Mouse (Mus musculus) embryonic facial prominence, embryonic 11.5 days (tissue): ENCODE measurements around the gene Dyrk2. TPM values are rescaled to one million over a fixed set of nuclear protein-coding genes. Genes with fewer than 3 reads are reported as not detected.

Experiments used
- ATAC-seq: fragments of 200-750 bp; cut with Nextera tagmentation; replicated peaks from 2 replicates; pipeline ENCODE4 v1.8.0; 2017; ENCODE audit warnings: low read depth; ENCODE audit not compliant: insufficient number of reproducible peaks, low FRiP score, low TSS enrichment
- DNase-seq: peaks from one replicate; pipeline ENCODE4 v3.0.0-alpha.2; 2015; ENCODE audit warnings: low spot score
- H3K27ac ChIP-seq: fragments of 300-500 bp; sonication (generic); replicated peaks from 2 replicates; pipeline ENCODE4 v1.5.1; 2014; ENCODE audit warnings: mild to moderate bottlenecking, low read depth, low read length, control low read depth
- H3K27me3 ChIP-seq: fragments of 300-500 bp; sonication (generic); 2 replicates; pipeline ENCODE4 v1.6.1; 2014; ENCODE audit warnings: mild to moderate bottlenecking, low read length, moderate library complexity, mixed read lengths; ENCODE audit not compliant: control insufficient read depth, insufficient read depth
- H3K36me3 ChIP-seq: fragments of 300-500 bp; sonication (generic); replicated peaks from 2 replicates; pipeline ENCODE4 v1.6.1; 2014; ENCODE audit warnings: low read depth, mild to moderate bottlenecking, low read length, moderate library complexity, mixed read lengths; ENCODE audit not compliant: control insufficient read depth, insufficient read depth
- H3K4me1 ChIP-seq: fragments of 300-500 bp; sonication (generic); 2 replicates; pipeline ENCODE4 v1.6.1; 2014; ENCODE audit warnings: low read length, mixed read lengths; ENCODE audit not compliant: control insufficient read depth, insufficient read depth
- H3K4me2 ChIP-seq: fragments of 300-500 bp; sonication (generic); 2 replicates; pipeline ENCODE4 v1.6.1; 2014; ENCODE audit warnings: low read depth, mild to moderate bottlenecking, control low read depth, low read length, moderate library complexity
- H3K4me3 ChIP-seq: fragments of 300-500 bp; sonication (generic); 2 replicates; pipeline ENCODE4 v1.5.1; 2014; ENCODE audit warnings: low read depth, low read length, control low read depth
- H3K9ac ChIP-seq: fragments of 300-500 bp; sonication (generic); replicated peaks from 2 replicates; pipeline ENCODE4 v1.6.1; 2014; ENCODE audit warnings: mild to moderate bottlenecking, control low read depth, low read length
- H3K9me3 ChIP-seq: fragments of 300-500 bp; sonication (generic); replicated peaks from 2 replicates; pipeline ENCODE4 v1.6.1; 2016; ENCODE audit warnings: mild to moderate bottlenecking, low read length, inconsistent platforms, mixed read lengths; ENCODE audit not compliant: control insufficient read depth
- WGBS: fragments of 180-500 bp; shearing (Covaris S2); extraction: QIAGEN DNeasy Blood & Tissue Kit; methylation state at CpG from one replicate; pipeline ENCODE4 v1.1.7; 2014; 5-methylcytosine and 5-hydroxymethylcytosine counted together
- polyA plus RNA-seq: library from polyadenylated mRNA; unstranded; fragments of >200 nt; fragmentation: Nextera tagmentation; extraction: Ambion mirVana; gene quantifications from 2 replicates; pipeline ENCODE4 v1.2.1, GENCODE M21; 2014

Gene Dyrk2
- polyA plus RNA-seq, 1 experiment from 2014 or later = 12.1 TPM

DNA sequence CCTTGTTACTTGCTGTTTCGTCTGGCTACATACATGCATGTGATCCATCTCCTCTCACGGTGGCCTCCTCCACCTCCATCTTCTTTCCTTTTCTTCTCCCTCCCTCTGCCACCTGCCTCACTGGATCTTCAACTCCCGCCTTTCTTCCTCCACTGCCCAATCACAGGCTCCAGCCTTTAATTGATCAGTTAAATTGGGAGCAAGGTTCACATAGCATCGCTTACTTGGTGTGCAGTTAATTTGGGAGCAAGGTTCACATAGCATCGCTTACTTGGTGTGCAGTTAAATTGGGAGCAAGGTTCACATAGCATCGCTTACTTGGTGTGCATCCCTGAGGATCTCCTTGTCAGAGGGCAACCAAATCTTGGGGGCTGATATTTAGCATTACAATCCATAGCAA, 52.9 kb downstream of the Dyrk2 start:
- Histone ChIP-seq H3K4me3 (no peak overlapping the region), H3K9me3 (no peaks in the 10 kb centered on the region), H3K4me2 (no peak overlapping the region), H3K9ac (no peak overlapping the region), H3K4me1 (no peaks in the 10 kb centered on the region), H3K27ac (no peak overlapping the region), H3K27me3 (no peaks in the 10 kb centered on the region), H3K36me3 (no peaks in the 10 kb centered on the region)
- no peak for DNase-seq
- WGBS = 85% methylated on average over 6 of the region's 6 CpGs
- ATAC-seq = no peak

DNA sequence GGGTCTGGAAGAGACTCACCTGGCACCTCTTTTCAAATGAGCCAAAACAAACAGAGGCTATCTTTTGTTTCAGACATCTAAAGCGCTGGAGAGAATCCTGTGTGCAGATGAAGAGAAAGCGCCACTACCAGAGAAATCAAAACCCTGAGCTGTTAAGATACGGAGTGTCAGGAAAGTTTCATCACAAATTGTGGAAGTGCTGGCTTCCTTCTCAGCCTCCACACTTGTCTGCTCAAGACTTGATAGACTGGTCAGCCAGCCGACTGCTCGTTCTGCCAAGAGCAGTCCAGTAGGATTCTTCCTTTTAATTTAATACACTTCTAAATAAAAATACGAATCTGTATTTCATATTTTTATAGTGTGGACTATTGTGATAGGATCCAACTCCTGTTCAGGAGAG, 58.1 kb downstream of the Dyrk2 start:
- Histone ChIP-seq H3K4me2 (no peak overlapping the region), H3K9me3 (no peaks in the 10 kb centered on the region), H3K27ac (no peak overlapping the region), H3K4me1 (no peaks in the 10 kb centered on the region), H3K9ac (no peak overlapping the region), H3K36me3 (no peaks in the 10 kb centered on the region), H3K27me3 (no peaks in the 10 kb centered on the region), H3K4me3 (no peak overlapping the region)
- DNase-seq (no peak), ATAC-seq (no peak)
- WGBS = 80% methylated on average over 6 of the region's 6 CpGs

DNA sequence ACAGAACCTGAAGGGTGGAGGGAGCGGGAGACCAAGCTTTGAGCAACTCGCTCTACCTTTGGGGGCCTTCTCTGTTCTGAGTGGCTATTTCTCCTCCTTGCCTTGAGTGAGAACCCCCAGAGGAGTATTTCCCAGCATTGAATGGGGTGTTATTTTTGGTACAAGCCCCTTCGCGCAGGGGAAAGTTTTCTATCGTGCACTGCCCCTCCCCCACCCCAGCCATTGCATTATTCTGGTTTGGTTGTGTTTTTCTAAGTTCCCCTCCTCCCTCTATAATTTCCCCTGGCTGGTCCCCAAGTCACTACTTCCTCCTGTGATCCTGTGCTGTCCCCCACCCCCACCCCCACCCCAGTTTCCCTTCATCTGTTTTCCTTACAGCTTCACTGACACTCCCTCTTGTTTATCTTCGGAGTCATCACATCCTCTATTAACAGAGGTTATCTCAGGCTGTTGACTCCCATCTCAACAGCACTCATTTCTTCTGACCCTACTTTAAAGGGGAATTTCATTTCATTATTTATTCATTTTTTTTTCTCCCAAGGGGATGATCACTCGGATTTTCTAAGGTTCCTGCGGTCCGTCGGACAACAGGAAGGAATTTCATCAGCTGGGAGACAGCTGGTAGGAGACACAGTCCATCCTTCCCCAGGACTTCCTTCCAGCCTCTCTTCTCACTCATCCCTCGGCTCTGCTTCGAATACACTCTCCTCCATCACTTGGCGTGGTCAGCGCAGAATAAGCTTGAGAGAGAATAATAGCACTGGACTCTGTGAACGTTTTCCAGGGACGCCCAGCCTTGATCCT, 58.9 kb downstream of the Dyrk2 start:
- no peak for ATAC-seq

More for the DNA sequence above, 58.9 kb downstream of the Dyrk2 start:
- Histone ChIP-seq H3K4me3 (no peak overlapping the region), H3K27ac (no peak overlapping the region), H3K36me3 (no peaks in the 10 kb centered on the region), H3K9me3 (no peaks in the 10 kb centered on the region), H3K4me1 (no peaks in the 10 kb centered on the region), H3K4me2 (no peak overlapping the region), H3K9ac (no peak overlapping the region), H3K27me3 (no peaks in the 10 kb centered on the region)
- 53% methylated on average over 16 of the region's 16 CpGs for WGBS
- no peak for DNase-seq
